Mouse (Mus musculus) midbrain, embryonic 14.5 days (tissue): ENCODE measurements around the gene Grid2. TPM values are rescaled to one million over a fixed set of nuclear protein-coding genes. Genes with fewer than 3 reads are reported as not detected.

ENCODE experiments used
- ATAC-seq: fragments of 200-750 bp; cut with Nextera tagmentation; 2 replicates; pipeline ENCODE4 v1.8.0; 2017; ENCODE audit warnings: moderate number of reproducible peaks, moderate library complexity; ENCODE audit not compliant: low FRiP score, low TSS enrichment
- DNase-seq: peaks from one replicate; pipeline ENCODE4 v3.0.0-alpha.2; 2015
- H3K27ac ChIP-seq: fragments of 300-500 bp; sonication (generic); replicated peaks from 2 replicates; pipeline ENCODE4 v1.5.1; 2014; ENCODE audit warnings: mild to moderate bottlenecking, low read depth, low read length, moderate library complexity
- H3K27me3 ChIP-seq: fragments of 300-500 bp; sonication (generic); 2 replicates; pipeline ENCODE4 v1.6.1; 2014; ENCODE audit warnings: low read length, control low read depth, mixed read lengths; ENCODE audit not compliant: control insufficient read depth, insufficient read depth
- H3K36me3 ChIP-seq: fragments of 300-500 bp; sonication (generic); 2 replicates; pipeline ENCODE4 v1.6.1; 2014; ENCODE audit warnings: low read length, control low read depth; ENCODE audit not compliant: control insufficient read depth, insufficient read depth
- H3K4me1 ChIP-seq: fragments of 300-500 bp; sonication (generic); 2 replicates; pipeline ENCODE4 v1.6.1; 2014; ENCODE audit warnings: mild to moderate bottlenecking, antibody characterized with exemption, low read length, control low read depth; ENCODE audit not compliant: control insufficient read depth, insufficient read depth
- H3K4me2 ChIP-seq: fragments of 300-500 bp; sonication (generic); 2 replicates; pipeline ENCODE4 v1.6.1; 2014; ENCODE audit warnings: mild to moderate bottlenecking, low read length, moderate library complexity
- H3K4me3 ChIP-seq: fragments of 300-500 bp; sonication (generic); replicated peaks from 2 replicates; pipeline ENCODE4 v1.5.1; 2014; ENCODE audit warnings: low read depth, low read length
- H3K9ac ChIP-seq: fragments of 300-500 bp; sonication (generic); replicated peaks from 2 replicates; pipeline ENCODE4 v1.6.1; 2014; ENCODE audit warnings: mild to moderate bottlenecking, low read length, moderate library complexity
- H3K9me3 ChIP-seq: fragments of 300-500 bp; sonication (generic); 2 replicates; pipeline ENCODE4 v1.6.1; 2016; ENCODE audit warnings: low read length, control low read depth, mixed read lengths; ENCODE audit not compliant: control insufficient read depth
- WGBS: fragments of 180-500 bp; shearing (Covaris S2); extraction: QIAGEN DNeasy Blood & Tissue Kit; methylation state at CpG from one replicate; pipeline ENCODE4 v1.1.7; 2014; 5-methylcytosine and 5-hydroxymethylcytosine counted together
- polyA plus RNA-seq: library from polyadenylated mRNA; unstranded; fragments of >200 nt; fragmentation: Nextera tagmentation; extraction: Ambion mirVana; gene quantifications from 2 replicates; pipeline ENCODE4 v1.2.1, GENCODE M21; 2014

Gene Grid2
- polyA plus RNA-seq: 14.5 and 16.0 TPM in 2 replicates

DNA sequence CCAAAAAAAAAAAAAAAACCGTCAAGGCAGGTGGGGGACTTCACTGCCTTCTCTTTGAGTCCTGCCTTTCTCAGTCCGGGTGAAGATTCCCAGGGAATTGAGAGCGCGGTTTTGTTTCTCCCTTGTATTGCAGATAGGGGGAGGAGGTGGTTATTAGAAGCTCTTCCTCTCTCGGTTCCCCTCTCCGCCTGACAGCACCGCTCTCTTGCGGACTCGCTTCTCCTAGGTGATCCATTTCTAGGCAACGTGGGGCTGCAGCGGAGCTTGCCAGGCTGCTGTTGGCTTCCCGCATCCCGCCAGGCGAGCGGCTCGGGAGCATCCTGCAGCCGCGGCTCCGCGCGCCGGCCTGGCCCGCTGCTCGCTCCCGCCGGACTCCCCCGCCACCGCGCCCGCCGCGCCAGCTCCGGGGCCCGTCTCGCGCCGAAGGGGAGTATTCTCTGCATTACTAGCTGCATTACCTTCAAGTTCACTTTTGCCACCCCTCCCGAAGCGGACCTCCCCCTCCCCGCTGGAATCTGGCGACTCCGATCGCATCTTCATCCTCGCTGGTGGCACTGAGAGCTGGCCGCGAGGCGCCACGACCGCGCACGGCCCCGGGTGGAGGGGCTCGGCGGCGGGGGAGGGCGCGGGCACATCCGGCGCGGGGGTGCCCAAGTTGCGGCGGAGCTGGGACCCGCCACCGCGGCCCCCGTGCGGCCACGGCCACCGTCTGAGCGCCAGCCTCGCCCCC, at the start of gene Grid2:
Grid2 (plus strand) TSS at position 51 of the 730 bp plus-strand sequence.
- Histone ChIP-seq H3K4me2 (peak within 1 kb of the TSS; percentile 88), H3K36me3 (no peaks in the 10 kb centered on the region), H3K27ac (peak within 1 kb of the TSS; percentile 85), H3K4me1 (peaks cover 9% of the 10 kb centered on the region), H3K9ac (peak within 1 kb of the TSS; percentile 86), H3K27me3 (no peaks in the 10 kb centered on the region), H3K4me3 (peak within 1 kb of the TSS; percentile 83), H3K9me3 (no peaks in the 10 kb centered on the region)
- DNase-seq: peak; percentile 86
- WGBS: under 1% methylated on average over 68 of the region's 71 CpGs
- ATAC-seq: peak; percentile 70

DNA sequence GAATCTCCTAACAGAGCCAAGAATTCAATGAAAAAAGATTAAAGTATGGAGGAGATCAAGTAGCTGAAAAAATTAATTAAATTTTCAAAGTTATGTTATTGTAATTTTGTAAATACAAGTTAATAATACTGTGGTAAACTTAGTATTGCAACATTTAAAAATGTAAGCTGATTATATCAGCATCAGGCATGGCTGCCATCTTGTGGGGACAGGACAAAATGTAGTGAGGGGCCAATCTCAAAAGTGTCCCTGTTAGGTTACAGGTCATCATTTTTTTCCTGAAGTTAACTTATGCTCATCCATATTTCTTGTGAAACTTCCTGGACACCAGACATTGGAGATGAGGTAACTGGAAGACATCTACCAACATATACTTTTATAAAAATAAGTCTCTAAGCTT, 4.9 kb upstream of the Grid2 start:
- no peak overlapping the region for H3K27ac ChIP-seq
- no peak overlapping the region for H3K4me2 ChIP-seq
- DNase-seq (no peak), ATAC-seq (no peak)
- H3K27me3 ChIP-seq: no peaks in the 10 kb centered on the region
- H3K4me1 ChIP-seq: no peaks in the 10 kb centered on the region
- H3K36me3 ChIP-seq: no peaks in the 10 kb centered on the region
- H3K4me3 ChIP-seq: no peak overlapping the region
- H3K9ac ChIP-seq: no peak overlapping the region
- no peaks in the 10 kb centered on the region for H3K9me3 ChIP-seq

DNA sequence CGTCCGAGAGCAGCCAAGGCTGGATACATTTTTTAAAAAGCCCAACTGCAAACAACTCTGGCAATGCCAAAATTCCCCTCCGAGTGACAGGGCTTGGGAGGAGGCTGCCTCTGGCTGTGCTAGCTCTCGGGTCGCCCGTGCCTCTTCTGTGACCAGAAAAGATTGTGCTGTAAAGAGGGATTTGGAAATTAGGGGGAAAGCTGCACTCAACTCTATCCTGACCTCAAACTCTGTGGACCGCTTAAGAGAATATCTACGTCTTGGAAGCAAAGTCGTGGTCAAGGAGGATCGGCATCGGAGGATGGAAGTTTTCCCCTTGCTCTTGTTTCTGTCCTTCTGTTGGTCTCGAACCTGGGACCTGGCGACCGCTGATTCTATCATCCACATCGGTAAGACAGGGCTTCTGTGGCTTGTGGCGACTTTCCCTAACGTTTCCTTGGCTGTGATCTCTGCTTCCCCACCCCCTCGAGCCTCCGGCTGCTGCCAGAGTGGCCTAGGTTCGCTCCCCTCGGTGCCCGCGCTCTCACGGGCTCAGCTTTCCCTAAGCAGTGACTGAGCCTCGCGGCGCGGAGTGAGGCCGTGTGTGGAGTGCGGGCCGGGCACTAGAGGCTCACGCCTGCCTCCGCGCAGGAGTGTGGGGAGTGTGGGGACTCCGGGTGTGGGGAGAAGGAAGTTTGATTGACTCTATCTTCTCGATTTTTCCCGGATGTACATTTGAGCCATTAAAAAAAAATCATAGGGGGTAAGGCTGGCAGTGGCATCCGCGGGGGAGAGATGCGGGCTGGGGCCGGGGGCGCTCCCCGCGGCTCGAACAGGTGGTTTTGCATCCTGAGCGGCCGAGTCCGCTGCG, 1.1 kb downstream of the Grid2 start:
- DNase-seq (peak; percentile 83), ATAC-seq (peak; percentile 65)
- Histone ChIP-seq H3K27ac (peak overlapping the region; percentile 85), H3K36me3 (no peaks in the 10 kb centered on the region), H3K4me3 (peak overlapping the region; percentile 83), H3K9ac (peak overlapping the region; percentile 86), H3K9me3 (no peaks in the 10 kb centered on the region), H3K4me2 (peak overlapping the region; percentile 88), H3K4me1 (peaks cover 9% of the 10 kb centered on the region), H3K27me3 (no peaks in the 10 kb centered on the region)
- WGBS: under 1% methylated on average over 49 of the region's 49 CpGs

GRCm38 (mm10) chr6:63257406-63257845, 1.8 kb downstream of the Grid2 start:
- WGBS: under 1% methylated on average over 42 of the region's 42 CpGs
- DNase-seq: peak; percentile 77

DNA sequence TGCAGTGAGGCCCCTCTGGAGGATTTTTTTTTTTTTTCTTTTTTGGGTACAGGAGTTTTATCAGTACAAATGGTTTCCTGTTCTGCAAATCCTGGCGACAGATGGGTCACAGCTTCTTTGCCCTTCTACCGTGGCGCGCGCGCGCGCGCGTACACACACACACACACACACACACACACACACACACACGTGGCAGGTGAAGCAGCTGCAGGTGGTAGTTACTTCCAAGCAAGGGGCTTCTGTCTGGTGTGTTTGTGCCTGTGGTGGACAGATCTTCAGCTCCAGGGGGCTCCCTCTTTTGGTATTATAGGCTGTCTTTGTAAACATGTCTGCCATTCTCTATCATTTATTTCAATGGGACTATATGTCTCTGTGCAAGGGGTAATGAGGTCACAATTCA, 2.2 kb downstream of the Grid2 start:
- WGBS: under 1% methylated on average over 11 of the region's 11 CpGs
- Histone ChIP-seq H3K4me1 (peaks cover 9% of the 10 kb centered on the region), H3K27me3 (no peaks in the 10 kb centered on the region), H3K36me3 (no peaks in the 10 kb centered on the region), H3K4me2 (peak overlapping the region; percentile 88), H3K4me3 (peak overlapping the region; percentile 83), H3K27ac (peak overlapping the region; percentile 85), H3K9me3 (no peaks in the 10 kb centered on the region), H3K9ac (peak overlapping the region; percentile 86)
- DNase-seq (no peak), ATAC-seq (peak; percentile 29)

More at GRCm38 (mm10) chr6:63257406-63257845, 1.8 kb downstream of the Grid2 start:
- Histone ChIP-seq H3K9ac (peak overlapping the region; percentile 86), H3K27ac (peak overlapping the region; percentile 85), H3K27me3 (no peaks in the 10 kb centered on the region), H3K4me3 (peak overlapping the region; percentile 83), H3K4me2 (peak overlapping the region; percentile 88), H3K9me3 (no peaks in the 10 kb centered on the region), H3K36me3 (no peaks in the 10 kb centered on the region), H3K4me1 (peaks cover 9% of the 10 kb centered on the region)
- peak; percentile 72 for ATAC-seq

- WGBS: 11% methylated on average over 9 of the region's 9 CpGs
- peak overlapping the region; percentile 41 for H3K4me2 ChIP-seq
- DNase-seq (peak; percentile 73), ATAC-seq (no peak)
- no peaks in the 10 kb centered on the region for H3K36me3 ChIP-seq
- H3K27me3 ChIP-seq: no peaks in the 10 kb centered on the region
- H3K9me3 ChIP-seq: no peaks in the 10 kb centered on the region
- no peak overlapping the region for H3K9ac ChIP-seq
- no peak overlapping the region for H3K27ac ChIP-seq
- H3K4me1 ChIP-seq: peaks cover 9% of the 10 kb centered on the region
- H3K4me3 ChIP-seq: peak overlapping the region; percentile 14; the same call in 1 of the 2 replicates
These were observed 4.1 kb downstream of the Grid2 start for GRCm38 (mm10) chr6:63259764-63260163.

- H3K36me3 ChIP-seq: no peaks in the 10 kb centered on the region
- no peak overlapping the region for H3K9ac ChIP-seq
- no peak overlapping the region for H3K4me2 ChIP-seq
- H3K4me3 ChIP-seq: no peak overlapping the region
- DNase-seq (no peak), ATAC-seq (no peak)
- no peak overlapping the region for H3K27ac ChIP-seq
- no peaks in the 10 kb centered on the region for H3K4me1 ChIP-seq
- H3K27me3 ChIP-seq: no peaks in the 10 kb centered on the region
- 80% methylated on average over 1 of the region's 1 CpGs for WGBS
- no peaks in the 10 kb centered on the region for H3K9me3 ChIP-seq
These were observed 28.7 kb downstream of the Grid2 start for GRCm38 (mm10) chr6:63284419-63284818.

DNA sequence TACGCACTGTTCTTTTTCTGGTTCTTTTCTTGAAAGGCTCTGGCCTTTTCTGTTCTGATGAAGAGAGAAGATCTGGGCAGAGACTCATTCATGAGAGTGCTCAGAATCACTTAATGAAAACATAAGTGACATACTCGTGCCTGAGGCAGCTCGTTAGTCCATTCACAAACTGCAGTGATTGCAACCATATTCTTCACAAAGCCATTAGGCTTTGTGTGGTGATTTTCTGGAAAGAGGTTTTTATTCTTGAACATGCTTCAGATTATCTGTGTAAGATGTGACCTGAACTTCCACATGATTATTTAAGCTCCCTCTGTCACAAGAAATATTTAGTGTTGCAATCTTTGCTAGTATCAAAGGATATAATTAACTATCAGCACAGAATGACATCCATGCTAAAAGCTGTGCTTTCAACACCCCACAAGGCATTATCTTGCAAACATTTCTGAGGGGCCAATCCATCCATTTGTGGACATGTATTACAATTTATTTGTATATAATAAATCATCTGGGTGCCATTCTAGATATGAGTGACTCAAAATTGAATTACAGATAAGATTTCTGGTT, 86.8 kb downstream of the Grid2 start:
- no peaks in the 10 kb centered on the region for H3K9me3 ChIP-seq
- H3K36me3 ChIP-seq: no peaks in the 10 kb centered on the region
- no peak overlapping the region for H3K9ac ChIP-seq
- no peak overlapping the region for H3K27ac ChIP-seq
- no peak for ATAC-seq
- no peaks in the 10 kb centered on the region for H3K4me1 ChIP-seq
- no peak overlapping the region for H3K4me3 ChIP-seq
- no peak overlapping the region for H3K4me2 ChIP-seq
- no peaks in the 10 kb centered on the region for H3K27me3 ChIP-seq
- WGBS: 73% methylated on average over 3 of the region's 3 CpGs
- DNase-seq: peak; percentile 15
